Mouse (Mus musculus) lung, embryonic 16.5 days (tissue): ENCODE measurements around the gene Dnajb12. TPM values are rescaled to one million over a fixed set of nuclear protein-coding genes. Genes with fewer than 3 reads are reported as not detected.

Experiments used
- ATAC-seq: fragments of 200-750 bp; cut with Nextera tagmentation; 2 replicates; pipeline ENCODE4 v1.8.0; 2017; ENCODE audit warnings: low read depth, mild to moderate bottlenecking, moderate library complexity
- H3K27ac ChIP-seq: fragments of 300-500 bp; sonication (generic); 2 replicates; pipeline ENCODE4 v1.5.1; 2014; ENCODE audit warnings: mild to moderate bottlenecking, control low read depth, low read length
- H3K27me3 ChIP-seq: fragments of 300-500 bp; sonication (generic); 2 replicates; pipeline ENCODE4 v1.6.1; 2014; ENCODE audit warnings: low read depth, low read length, mixed read lengths; ENCODE audit not compliant: control insufficient read depth, insufficient read depth
- H3K36me3 ChIP-seq: fragments of 300-500 bp; sonication (generic); 2 replicates; pipeline ENCODE4 v1.6.1; 2014; ENCODE audit warnings: low read length; ENCODE audit not compliant: control insufficient read depth, insufficient read depth
- H3K4me1 ChIP-seq: fragments of 300-500 bp; sonication (generic); replicated peaks from 2 replicates; pipeline ENCODE4 v1.6.1; 2014; ENCODE audit warnings: low read length, mixed read lengths; ENCODE audit not compliant: control insufficient read depth, insufficient read depth
- H3K4me2 ChIP-seq: fragments of 300-500 bp; sonication (generic); 2 replicates; pipeline ENCODE4 v1.6.1; 2014; ENCODE audit warnings: low read depth, low read length, control low read depth
- H3K4me3 ChIP-seq: fragments of 300-500 bp; sonication (generic); 2 replicates; pipeline ENCODE4 v1.5.1; 2014; ENCODE audit warnings: mild to moderate bottlenecking, low read length, control low read depth
- H3K9ac ChIP-seq: fragments of 300-500 bp; sonication (generic); 2 replicates; pipeline ENCODE4 v1.6.1; 2014; ENCODE audit warnings: low read length, control low read depth
- H3K9me3 ChIP-seq: fragments of 300-500 bp; sonication (generic); 2 replicates; pipeline ENCODE4 v1.6.1; 2016; ENCODE audit warnings: low read length; ENCODE audit not compliant: control insufficient read depth
- WGBS: fragments of 180-500 bp; shearing (Covaris S2); extraction: QIAGEN DNeasy Blood & Tissue Kit; methylation state at CpG from one replicate; pipeline ENCODE4 v1.1.7; 2014; 5-methylcytosine and 5-hydroxymethylcytosine counted together
- polyA plus RNA-seq: library from polyadenylated mRNA; unstranded; fragments of >200 nt; fragmentation: Nextera tagmentation; extraction: Ambion mirVana; gene quantifications from 2 replicates; pipeline ENCODE4 v1.2.1, GENCODE M21; 2015

Dnajb12 gene
- polyA plus RNA-seq, 1 experiment from 2014 or later, result 27.1 TPM

GRCm38 (mm10) chr10:59878823-59879222 is 533 bp upstream of the Dnajb12 start:
- H3K4me1 ChIP-seq, result peaks cover 11% of the 10 kb centered on the region
- H3K36me3 ChIP-seq, result no peaks in the 10 kb centered on the region
- no peaks in the 10 kb centered on the region for H3K9me3 ChIP-seq
- peak overlapping the region; percentile 66 for H3K9ac ChIP-seq
- WGBS, result 14% methylated on average over 5 of the region's 5 CpGs
- peak; percentile 29 for ATAC-seq
- no peaks in the 10 kb centered on the region for H3K27me3 ChIP-seq
- peak overlapping the region; percentile 95 for H3K4me3 ChIP-seq
- H3K27ac ChIP-seq, result peak overlapping the region; percentile 100
- peak overlapping the region; percentile 64 for H3K4me2 ChIP-seq

GRCm38 (mm10) chr10:59880029-59880386 is 652 bp downstream of the Dnajb12 start:
- H3K4me1 ChIP-seq, result peaks cover 11% of the 10 kb centered on the region
- WGBS, result 1% methylated on average over 13 of the region's 13 CpGs
- ATAC-seq, result peak; percentile 68
- H3K9me3 ChIP-seq, result no peaks in the 10 kb centered on the region
- H3K27ac ChIP-seq, result peak overlapping the region; percentile 100
- H3K27me3 ChIP-seq, result no peaks in the 10 kb centered on the region
- H3K9ac ChIP-seq, result peak overlapping the region; percentile 99
- H3K36me3 ChIP-seq, result no peaks in the 10 kb centered on the region
- peak overlapping the region; percentile 82 for H3K4me2 ChIP-seq
- H3K4me3 ChIP-seq, result peak overlapping the region; percentile 95

- 81% methylated on average over 7 of the region's 7 CpGs for WGBS
- Histone ChIP-seq H3K9ac (peak overlapping the region; percentile 99), H3K36me3 (no peaks in the 10 kb centered on the region)
Measured at GRCm38 (mm10) chr10:59880837-59881236, 1.5 kb downstream of the Dnajb12 start.

GRCm38 (mm10) chr10:59884327-59885173 is 5.2 kb downstream of the Dnajb12 start:
- Histone ChIP-seq H3K27ac (no peak overlapping the region), H3K9ac (no peak overlapping the region), H3K27me3 (no peaks in the 10 kb centered on the region), H3K9me3 (no peaks in the 10 kb centered on the region), H3K4me2 (no peak overlapping the region), H3K36me3 (no peaks in the 10 kb centered on the region), H3K4me3 (no peak overlapping the region), H3K4me1 (peaks cover 13% of the 10 kb centered on the region)
- no peak for ATAC-seq
- WGBS, result 81% methylated on average over 10 of the region's 10 CpGs

More at GRCm38 (mm10) chr10:59880837-59881236, 1.5 kb downstream of the Dnajb12 start:
- Histone ChIP-seq H3K27ac (no peak overlapping the region), H3K27me3 (no peaks in the 10 kb centered on the region), H3K4me3 (peak overlapping the region; percentile 95), H3K4me2 (peak overlapping the region; percentile 82), H3K4me1 (peaks cover 11% of the 10 kb centered on the region), H3K9me3 (no peaks in the 10 kb centered on the region)
- ATAC-seq, result no peak

GRCm38 (mm10) chr10:59885174-59886080 is 6.1 kb downstream of the Dnajb12 start:
- H3K4me3 ChIP-seq, result no peak overlapping the region
- H3K27me3 ChIP-seq, result no peaks in the 10 kb centered on the region
- WGBS, result 82% methylated on average over 14 of the region's 14 CpGs
- no peak overlapping the region for H3K27ac ChIP-seq
- no peak overlapping the region for H3K4me2 ChIP-seq
- no peak for ATAC-seq
- H3K9me3 ChIP-seq, result no peaks in the 10 kb centered on the region
- H3K4me1 ChIP-seq, result peaks cover 19% of the 10 kb centered on the region
- H3K36me3 ChIP-seq, result peaks cover 3% of the 10 kb centered on the region; the same call in 1 of the 2 replicates
- H3K9ac ChIP-seq, result no peak overlapping the region

GRCm38 (mm10) chr10:59886081-59886466 is 6.7 kb downstream of the Dnajb12 start:
- no peak for ATAC-seq
- no peaks in the 10 kb centered on the region for H3K27me3 ChIP-seq
- H3K4me2 ChIP-seq, result no peak overlapping the region
- no peak overlapping the region for H3K4me3 ChIP-seq
- H3K9me3 ChIP-seq, result no peaks in the 10 kb centered on the region
- H3K36me3 ChIP-seq, result peaks cover 3% of the 10 kb centered on the region; the same call in 1 of the 2 replicates
- no peak overlapping the region for H3K9ac ChIP-seq
- 96% methylated on average over 1 of the region's 1 CpGs for WGBS
- H3K27ac ChIP-seq, result no peak overlapping the region
- peaks cover 15% of the 10 kb centered on the region for H3K4me1 ChIP-seq

GRCm38 (mm10) chr10:59887432-59887831 is 8.1 kb downstream of the Dnajb12 start:
- peaks cover 12% of the 10 kb centered on the region for H3K36me3 ChIP-seq
- no peak for ATAC-seq
- H3K27me3 ChIP-seq, result no peaks in the 10 kb centered on the region
- H3K4me3 ChIP-seq, result no peak overlapping the region
- no peaks in the 10 kb centered on the region for H3K9me3 ChIP-seq
- no peak overlapping the region for H3K27ac ChIP-seq
- 81% methylated on average over 5 of the region's 5 CpGs for WGBS
- H3K4me2 ChIP-seq, result no peak overlapping the region
- H3K9ac ChIP-seq, result no peak overlapping the region
- peaks cover 14% of the 10 kb centered on the region for H3K4me1 ChIP-seq

- Histone ChIP-seq H3K4me1 (peaks cover 14% of the 10 kb centered on the region), H3K4me2 (no peak overlapping the region), H3K36me3 (peaks cover 19% of the 10 kb centered on the region), H3K9ac (no peak overlapping the region), H3K27ac (peak overlapping the region; percentile 47; the same call in 1 of the 2 replicates), H3K4me3 (no peak overlapping the region), H3K9me3 (no peaks in the 10 kb centered on the region), H3K27me3 (no peaks in the 10 kb centered on the region)
- no peak for ATAC-seq
- WGBS, result 52% methylated on average over 7 of the region's 7 CpGs
Measured at GRCm38 (mm10) chr10:59889339-59889738, 10.0 kb downstream of the Dnajb12 start.
